Mouse (Mus musculus) erythroid progenitor cell, adult 5-6 weeks (primary cell): ENCODE results near the gene Ehbp1. TPM values are rescaled to one million over a fixed set of nuclear protein-coding genes. Genes with fewer than 3 reads are reported as not detected.

Source experiments
- ATAC-seq: replicated peaks from 2 replicates; pipeline ENCODE4 v1.8.0; 2016; ENCODE audit warnings: moderate number of reproducible peaks, mild to moderate bottlenecking, moderate TSS enrichment, inconsistent platforms; ENCODE audit not compliant: poor library complexity, low FRiP score, severe bottlenecking
- total RNA-seq, 2 experiments: library from RNA; stranded (forward) in 1 of 2; stranded (reverse) in 1 of 2; fragments of 150-400 nt in 1 of 2; fragments of 186-747, 209-891 nt in 1 of 2; gene quantifications; 2 replicates each; pipeline versions ENCODE4 v1.2.3 to v1.2.4; 2015 to 2017; ENCODE audit warnings: low replicate concordance in 2 of 2

Gene Ehbp1
- total RNA-seq, 2 experiments from 2014 or later: 1.4 to 2.9 TPM

DNA sequence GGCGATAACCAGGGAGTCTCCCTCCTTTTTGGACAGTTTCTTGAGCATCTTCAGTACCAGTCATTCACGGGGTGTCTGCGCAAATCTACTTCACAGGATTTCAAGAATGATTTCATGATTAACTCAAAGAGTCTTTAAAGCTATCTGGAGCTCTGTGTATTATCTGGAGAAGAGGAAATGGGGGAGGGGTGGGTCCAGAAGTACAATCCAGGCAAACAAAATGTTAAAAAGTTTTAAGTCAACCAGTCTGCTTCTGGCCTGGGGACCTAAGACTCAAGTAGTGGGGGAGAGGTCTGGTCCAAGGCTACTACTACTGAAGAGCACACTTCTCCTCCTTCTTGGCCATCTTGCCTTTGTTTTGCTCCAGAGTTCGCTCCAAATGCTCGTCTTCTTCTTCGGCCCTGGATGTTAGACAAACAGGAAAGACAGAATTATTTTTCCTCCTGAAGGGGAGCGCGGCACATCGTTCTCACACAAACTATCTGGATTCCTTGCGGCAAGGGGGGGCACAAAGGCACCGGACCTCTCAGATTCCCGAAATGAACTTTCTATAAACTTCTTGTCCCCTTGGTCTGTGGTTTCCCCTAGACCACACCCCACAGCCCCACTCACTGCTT is 335.5 kb downstream of the Ehbp1 start:
- no peak for ATAC-seq

DNA sequence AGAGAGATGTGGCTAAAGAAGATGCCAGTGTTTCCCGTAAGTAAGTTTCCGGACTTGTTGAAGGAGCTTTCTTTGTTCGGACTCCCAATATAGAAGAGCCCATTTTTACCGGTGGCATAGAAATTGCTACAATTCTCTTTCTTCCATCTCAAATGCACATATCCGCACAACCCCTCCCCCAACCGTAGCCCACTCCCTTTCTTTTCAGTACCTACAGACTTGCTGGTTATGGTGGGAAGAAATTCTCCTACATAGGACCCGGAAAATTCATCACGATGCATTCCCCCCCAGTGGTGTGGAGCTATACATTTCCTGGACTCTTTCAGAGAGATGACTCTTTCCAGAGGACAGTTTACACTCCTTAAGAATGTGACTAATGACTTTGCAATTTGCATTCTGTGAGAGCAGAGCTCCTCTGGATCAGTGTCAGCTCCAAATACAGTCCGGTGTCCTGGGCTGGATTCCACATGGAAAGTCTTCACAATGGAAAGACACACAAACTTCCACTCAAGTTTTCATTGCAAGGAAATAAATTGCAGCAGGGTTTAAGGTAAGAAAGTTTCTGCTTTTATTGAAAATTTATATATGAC is 336.7 kb downstream of the Ehbp1 start:
- no peak for ATAC-seq

DNA sequence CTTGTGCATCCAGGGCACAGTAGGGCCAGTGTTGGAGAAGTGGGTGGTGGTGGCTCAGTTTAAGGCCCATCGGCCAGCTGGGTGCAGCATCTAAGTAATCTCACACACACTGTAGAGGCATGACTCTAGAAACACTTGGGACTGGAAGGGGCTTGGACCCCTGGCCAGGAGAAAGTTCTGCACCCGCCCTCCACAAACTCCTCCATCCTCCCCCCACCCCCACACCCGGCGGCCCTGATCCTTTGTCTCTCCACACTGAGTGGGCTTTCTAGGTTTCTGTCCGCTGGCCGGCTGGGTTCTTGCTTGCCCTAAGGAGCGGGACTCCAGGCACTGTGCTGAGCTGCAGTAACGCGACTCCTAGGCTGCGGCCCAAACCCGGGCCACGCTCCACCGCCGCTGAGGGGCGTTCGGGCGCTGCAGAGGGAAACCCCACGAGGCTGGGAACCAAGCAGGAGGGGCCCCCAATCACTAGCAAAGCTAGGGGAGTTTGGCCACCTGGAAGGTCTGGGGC is 337.7 kb downstream of the Ehbp1 start:
- no peak for ATAC-seq

DNA sequence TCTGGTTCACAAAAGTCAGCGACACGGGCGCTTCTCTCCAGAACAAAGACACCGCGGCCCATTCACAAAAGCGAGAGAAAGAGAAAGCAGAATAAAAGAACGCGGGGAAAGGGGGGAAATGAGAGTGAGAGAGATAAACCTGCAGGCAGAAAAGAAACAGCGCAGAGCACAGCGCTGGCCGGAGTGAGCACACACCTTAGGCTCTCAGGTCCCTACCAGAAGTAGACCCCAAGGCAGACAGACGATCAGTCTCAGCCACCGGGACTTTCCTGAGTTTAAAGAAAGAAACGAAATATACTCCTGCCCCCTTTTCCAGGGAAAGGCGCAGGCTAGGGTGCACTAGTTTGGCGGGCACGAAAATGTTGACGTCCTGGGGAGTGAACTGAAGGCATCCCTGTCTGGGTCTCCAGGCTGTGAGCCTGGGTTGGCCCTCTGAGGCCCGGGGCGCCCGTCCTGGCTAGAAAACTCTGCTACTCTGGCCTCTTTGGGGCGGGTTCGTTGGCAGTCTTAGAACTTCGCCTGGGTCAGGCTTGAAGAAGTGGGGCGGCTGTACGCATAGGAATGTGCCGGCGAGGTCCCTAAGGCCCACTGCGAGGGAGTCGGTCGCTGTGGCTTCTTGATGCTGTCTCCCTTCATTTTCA is 338.6 kb downstream of the Ehbp1 start:
- ATAC-seq: no peak

DNA sequence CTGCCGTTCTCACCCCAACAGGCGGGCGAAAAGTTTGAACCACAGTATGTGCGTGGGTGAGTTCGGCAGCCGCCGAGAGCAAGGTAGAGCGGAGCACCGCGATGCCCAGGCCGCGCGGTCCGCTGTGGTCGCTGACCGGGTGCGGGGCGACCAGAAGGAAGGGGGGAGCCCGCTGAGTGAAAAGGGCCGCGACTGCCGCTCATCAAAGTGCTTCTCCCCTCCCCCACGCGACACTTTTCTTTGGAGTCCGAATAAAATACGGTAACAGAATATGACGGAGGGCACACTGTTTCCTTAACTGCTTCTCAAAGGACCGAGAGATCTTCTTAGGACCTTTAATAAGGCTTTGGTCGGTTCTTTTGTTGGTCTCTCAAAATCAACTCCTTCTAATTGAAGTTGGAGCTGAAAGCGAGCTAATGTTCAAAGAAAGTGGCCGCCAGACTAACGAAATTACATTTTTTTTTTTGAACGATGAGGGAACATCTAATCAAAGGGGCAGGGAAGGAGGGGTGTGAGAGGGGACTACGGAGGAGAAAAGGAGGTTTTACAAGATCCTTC is 339.2 kb downstream of the Ehbp1 start, which contains the start of gene Otx1:
Gene Otx1 (minus strand): TSS at position 115 of the 558 bp plus-strand sequence.
- ATAC-seq: no peak

DNA sequence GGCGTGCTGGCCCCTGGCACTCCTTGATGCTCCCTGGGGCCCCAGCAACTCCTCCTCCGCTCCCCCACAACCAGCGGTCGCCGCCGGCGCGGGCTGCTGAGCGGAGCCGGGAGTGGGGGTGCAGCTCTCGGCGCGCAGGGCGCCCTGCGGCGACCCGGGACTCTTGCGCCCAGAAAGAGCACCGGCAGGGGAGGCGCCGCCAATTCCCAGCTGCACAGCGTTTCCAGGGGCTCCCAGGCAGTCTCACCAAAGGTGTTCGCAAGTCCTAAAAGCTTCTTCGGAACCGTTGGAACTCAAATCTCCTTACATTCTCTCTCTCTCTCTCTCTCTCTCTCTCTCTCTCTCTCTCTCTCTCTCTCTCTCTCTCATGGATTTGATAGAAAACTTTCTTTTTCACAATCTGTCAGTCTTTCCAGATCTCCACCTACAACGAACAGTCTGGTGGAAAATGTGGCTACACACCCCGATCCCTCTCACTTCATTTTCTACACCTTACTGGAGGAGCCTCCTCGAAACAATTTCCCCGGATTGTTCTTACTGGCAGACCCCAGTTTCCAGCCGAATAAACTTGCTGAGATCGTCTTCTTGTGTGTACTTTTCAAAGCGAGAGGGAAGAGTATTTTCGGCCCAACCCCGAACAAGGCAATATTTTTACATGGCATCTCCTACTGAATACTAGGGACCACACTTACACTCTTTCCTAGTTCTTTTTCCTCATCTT is 339.9 kb downstream of the Ehbp1 start:
- ATAC-seq: no peak

DNA sequence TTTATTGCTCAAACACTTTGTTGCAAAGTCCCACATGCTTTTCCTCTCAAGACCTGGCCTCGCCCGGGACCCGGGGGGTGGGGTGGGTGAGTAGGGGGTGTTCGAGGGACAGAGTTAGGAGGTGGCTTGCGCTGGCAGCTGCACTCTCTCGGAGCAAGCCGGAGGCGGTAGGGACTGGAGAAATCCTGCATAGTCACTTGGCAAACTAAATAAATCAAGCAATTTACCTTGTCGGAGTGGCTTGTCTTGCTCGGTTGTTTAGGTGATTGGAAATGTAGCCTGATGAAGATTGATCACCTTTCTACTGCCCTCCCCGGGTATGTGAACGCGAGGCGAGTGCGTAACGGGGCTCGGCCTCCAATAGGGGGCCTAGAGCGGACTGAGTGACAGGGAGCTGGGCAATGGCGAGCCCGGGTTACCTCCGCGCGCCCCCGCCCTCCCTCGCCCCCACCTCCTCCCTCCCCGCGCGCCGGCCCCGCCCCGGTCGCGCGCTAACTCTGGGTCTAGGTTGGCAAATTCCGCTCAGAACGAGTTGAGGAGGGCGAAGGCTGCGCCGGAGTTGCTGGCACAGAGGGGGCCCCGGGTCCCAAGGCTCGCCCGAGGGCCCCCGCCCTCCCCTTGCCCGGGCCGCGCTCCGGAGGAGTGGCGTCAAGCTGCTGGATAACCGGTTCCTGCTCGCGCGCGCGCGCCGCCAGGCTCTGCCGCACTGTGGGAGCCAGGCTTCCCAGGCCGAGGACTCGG is 340.6 kb downstream of the Ehbp1 start:
- ATAC-seq: no peak

DNA sequence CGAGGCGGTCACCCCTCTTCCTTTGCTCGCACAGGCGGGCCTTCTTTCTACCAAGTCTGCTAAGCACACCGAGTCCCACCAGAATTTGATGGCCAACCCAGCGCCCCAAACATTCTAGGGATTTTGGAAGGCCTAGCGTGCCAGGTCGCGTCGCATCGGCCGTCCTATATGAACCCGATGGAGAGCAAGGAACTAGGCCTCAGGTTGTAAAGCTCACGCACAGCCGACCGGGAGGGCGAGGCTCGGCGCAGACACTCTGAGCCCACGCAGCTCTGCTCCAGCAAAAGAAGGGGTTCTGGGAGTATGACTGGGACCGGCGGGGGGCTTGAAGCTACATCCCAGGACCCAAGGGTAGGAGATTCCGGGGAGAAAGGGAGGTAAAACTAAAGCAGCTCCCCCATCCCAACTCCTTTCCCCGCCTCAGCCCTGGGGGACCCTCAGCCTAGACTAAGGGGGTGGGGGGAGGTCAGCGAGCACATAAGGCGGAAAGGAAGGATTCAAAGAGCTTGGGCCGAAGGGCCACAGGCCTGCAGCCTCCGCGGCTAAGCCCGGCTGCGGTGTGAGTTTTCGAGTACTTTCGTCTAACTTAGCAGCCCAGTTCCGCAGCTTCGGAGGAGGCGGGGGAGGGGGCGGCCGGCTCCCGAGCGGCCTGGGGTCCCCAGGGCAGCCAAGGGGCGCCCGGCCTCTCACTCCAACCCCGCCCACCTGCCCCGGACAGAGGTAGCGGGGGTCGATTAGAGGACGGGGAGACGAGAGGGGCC is 341.6 kb downstream of the Ehbp1 start:
- ATAC-seq: no peak

DNA sequence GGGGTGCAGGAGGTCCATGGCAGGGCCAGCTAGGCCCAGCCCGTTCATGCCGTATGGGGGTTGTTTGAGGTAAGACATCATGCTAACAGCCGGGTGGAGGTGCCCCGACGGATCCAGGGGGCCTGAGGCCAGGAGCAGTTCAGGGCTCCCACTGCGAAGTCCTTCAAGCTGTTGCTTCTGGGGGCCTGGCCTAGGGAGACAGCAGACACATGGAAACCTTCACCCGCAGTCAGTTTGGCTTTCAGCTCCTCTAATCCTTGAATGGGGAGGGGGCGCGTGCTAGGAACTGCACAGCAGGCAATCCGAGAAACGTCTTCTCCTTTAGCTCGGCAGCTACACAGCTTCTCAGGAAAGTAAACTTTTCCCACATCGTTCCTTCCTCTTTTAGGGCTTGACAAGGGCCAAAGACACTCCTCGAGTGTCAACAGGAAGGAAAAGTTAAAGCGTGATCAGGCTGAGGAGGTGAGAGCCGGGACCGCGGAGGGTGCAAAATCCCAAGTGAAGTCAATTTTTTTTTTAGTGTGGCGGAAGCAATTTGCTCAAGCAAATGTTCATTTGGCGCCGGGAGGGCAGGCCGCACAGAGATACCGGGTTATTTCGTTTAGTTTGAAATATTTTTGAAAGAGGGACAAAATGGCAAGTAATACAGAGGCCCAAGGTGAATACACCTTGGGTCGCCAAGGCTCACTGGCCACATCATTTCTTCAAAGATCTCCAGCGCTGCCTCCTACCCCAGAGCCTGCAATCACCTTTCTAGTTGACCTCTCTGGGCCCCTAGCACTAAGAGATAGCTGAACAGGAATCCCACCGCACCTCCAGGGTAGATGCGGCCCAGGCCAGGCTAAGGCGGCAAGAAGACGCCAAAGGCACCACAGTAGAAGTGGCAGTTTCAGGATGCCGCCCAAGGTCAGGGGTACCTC is 342.4 kb downstream of the Ehbp1 start:
- ATAC-seq: no peak

DNA sequence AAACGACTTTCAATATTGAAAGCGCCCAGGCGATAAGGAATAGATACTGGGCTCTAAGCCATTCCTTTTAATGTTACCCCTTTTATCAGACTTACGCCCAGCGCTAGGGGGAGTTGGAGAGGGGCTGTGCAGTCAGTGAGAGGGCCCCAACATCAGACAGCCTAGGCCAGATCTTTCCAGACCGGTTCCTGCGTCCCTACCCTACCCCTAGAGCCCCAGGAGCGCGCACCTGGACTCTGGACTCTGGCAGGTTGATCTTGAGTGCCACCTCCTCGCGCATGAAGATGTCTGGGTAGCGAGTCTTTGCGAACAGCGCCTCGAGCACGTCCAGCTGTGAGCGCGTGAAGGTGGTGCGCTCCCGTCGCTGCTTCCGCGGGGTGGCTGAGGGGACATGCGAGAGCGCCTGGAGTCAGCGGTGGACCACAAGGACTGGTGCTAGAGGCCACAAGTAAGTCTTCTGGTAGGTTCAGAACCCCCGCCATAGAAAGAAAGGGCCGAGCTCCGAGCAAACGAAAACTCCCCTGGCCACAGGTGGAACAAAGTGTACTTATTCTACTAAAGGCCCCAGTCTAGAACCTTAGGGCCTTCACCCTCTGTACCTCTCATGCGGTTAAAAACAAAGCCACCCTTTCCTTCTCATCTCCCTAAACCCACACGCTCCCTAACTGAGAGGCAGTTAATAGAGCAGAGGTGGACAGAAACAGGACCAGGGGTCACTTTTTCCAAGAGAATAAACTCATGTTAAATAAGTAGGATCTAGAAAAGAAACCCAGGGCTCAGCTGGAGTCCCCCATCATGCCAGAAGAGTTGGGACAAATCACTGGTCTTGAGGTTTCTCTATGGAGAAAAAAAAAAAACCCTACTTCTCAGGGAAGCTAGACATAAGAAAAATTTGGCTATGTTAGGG is 343.7 kb downstream of the Ehbp1 start:
- ATAC-seq: no peak

DNA sequence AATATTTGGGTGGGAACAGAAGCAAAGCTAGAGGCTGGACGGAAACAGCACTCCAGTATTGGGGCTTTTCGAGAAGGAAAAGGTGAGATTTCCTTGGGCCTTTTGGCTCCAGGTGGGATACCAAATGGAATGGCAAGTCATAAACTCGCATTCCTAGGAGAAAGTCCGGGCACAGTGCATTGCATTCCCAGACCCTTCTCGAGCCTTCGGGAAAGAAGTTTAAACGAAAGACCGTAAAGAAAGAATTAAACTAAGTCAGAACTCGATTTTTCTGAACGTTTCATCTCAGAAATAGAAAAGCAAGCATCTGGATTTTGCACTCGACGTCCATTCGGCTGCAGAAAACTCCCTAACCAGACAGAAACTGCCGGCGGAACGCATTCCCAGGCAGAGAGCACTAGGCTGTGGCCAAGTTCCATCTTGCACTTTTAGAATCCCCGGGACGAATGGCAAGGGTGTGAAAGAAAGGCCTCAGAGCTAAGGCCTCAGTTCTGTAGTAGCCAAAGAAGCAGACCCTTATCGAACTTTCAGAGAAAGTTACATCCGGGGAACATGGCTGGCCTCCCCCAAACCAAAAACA is 344.4 kb downstream of the Ehbp1 start:
- ATAC-seq: no peak

DNA sequence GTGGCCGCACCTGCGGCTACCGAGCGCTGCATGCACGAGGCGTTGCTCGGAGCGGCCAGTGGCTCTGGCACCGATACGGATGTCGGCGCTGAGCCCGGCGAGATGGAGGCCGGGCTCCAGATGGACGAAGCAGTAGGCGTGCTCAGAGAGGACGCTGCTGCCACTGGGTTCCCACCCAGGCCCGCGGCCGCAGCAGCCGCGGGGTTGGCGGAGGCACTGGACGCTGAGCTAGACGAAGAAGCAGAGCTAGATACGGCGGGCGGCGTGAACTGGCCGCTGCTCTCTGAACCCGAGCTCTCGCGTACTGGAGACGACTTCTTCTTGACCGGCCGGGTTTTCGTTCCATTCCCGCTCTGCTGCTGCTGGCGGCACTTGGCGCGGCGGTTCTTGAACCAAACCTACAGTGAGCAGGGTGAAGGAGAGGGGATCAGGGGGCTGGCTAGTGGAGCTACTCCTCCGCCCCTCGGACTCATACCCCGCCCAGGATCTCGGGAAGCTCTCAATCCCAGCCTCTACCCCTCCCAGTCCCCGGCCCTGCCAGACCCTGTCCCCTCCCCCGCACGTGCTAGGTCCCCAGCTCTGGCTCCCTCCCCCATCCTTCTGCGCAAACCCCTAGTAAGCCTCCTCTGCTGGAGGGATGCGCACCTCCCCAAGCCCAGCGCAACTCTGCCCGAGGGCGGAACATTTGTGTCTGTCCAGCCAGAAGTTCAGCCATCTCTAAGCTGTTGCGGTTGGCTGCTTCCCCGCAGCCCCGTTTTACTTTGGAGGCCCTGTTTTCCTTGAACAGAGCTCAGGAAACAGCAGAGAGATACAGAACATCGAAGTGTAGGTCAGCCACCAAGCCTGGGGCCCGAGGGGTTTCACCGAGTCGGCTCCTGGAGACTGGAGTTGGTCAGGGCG is 345.2 kb downstream of the Ehbp1 start:
- no peak; the same call in 1 of the 2 replicates for ATAC-seq

DNA sequence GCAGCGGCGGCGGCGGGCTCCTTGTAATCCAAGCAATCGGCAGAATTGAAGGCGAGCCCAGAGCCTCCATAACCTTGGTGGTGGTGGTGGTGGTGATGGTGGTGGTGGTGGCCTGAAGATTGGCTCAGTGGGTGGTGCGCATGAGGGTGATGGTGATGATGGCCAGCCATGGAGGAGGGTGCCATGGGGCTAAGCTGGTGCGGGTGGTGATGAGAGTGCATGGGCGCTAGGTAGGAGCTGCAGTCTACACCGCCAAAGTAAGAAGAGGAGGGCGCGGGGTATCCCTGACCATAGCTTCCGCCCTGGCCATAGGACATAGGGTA is 345.8 kb downstream of the Ehbp1 start:
- ATAC-seq: no peak

DNA sequence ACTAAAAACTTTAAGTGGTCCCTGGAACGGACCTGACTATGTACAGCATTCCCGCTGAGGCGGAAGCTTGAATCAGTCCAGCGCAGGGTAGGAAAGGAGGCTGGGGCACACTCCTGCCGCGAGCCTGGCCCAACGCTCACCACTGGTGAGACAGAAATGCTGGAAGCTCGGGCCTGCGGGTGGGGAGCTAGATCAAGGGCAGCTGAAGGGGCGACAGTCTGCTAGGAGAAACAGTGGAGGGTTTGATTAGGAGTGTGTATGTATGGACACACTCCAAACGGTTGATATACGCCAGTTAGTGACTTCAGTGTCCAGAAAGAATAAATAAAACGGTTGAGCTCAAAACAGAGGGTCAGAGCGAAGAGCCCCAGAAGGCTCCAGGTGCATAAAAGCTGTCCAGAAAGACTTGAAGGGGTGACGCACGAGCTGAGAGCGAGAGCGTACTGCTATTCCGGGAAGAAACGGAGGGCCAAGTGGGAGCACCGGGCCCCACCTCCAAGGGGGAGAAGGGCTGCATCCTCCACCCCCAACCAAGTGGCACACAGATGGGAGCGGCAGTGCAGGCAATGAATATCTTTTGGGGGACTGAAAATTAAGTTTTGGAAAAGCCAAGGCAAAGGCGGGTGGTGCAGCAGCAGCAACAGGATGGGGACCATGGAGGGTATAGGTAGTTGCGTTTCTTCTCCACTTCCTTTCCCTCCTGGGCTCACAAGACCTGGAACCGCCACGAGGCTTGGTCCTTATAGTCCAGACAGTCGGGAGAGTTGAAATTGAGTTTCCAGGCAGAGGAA is 346.4 kb downstream of the Ehbp1 start:
- ATAC-seq: no peak
